Mouse (Mus musculus) right cerebral cortex, postnatal 10 days (tissue): Measurements from ENCODE around the gene Igbp1.

ENCODE experiments used
- DNase-seq, 2 experiments: peaks; one replicate each; pipeline ENCODE4 v3.0.0; 2021; ENCODE audit warnings: low spot score in 2 of 2

The Igbp1 gene

GRCm38 (mm10) chrX:100494068-100494978 lies at the start of gene Igbp1:
Gene Igbp1 (plus strand): TSS chrX:100494291.
- DNase-seq: peak; percentile 88 to 92

GRCm38 (mm10) chrX:100468047-100468446 lies 26.0 kb upstream of the Igbp1 start:
- DNase-seq: peak; percentile 19 to 44

GRCm38 (mm10) chrX:100470126-100470525 lies 24.0 kb upstream of the Igbp1 start:
- no peak for DNase-seq

GRCm38 (mm10) chrX:100471491-100471890 lies 22.6 kb upstream of the Igbp1 start:
- no peak for DNase-seq

- DNase-seq: no peak
Measured at GRCm38 (mm10) chrX:100475569-100476223, 18.4 kb upstream of the Igbp1 start.

- peak; percentile 55 to 70 for DNase-seq
Measured at GRCm38 (mm10) chrX:100480317-100480716, 13.8 kb upstream of the Igbp1 start.

GRCm38 (mm10) chrX:100493500-100494067 lies 507 bp upstream of the Igbp1 start:
- DNase-seq: no peak

- no peak for DNase-seq
Measured at GRCm38 (mm10) chrX:100504175-100504851, 10.2 kb downstream of the Igbp1 start.

- DNase-seq: no peak
Measured at GRCm38 (mm10) chrX:100508164-100508563, 14.1 kb downstream of the Igbp1 start.

- DNase-seq: no peak
Measured at GRCm38 (mm10) chrX:100509921-100510320, 15.8 kb downstream of the Igbp1 start.

- no peak for DNase-seq
Measured at GRCm38 (mm10) chrX:100516683-100517082, 22.6 kb downstream of the Igbp1 start.

- peak in 1 of 2 experiments; percentile 21 for DNase-seq
Measured at GRCm38 (mm10) chrX:100517626-100518025, 23.5 kb downstream of the Igbp1 start.

- DNase-seq: no peak
Measured at GRCm38 (mm10) chrX:100518532-100518931, 24.4 kb downstream of the Igbp1 start.

- DNase-seq: no peak
Measured at GRCm38 (mm10) chrX:100524471-100524870, 30.4 kb downstream of the Igbp1 start, which contains the start of gene Dgat2l6. Gene Dgat2l6 (plus strand): TSS chrX:100524838.

- no peak for DNase-seq
Measured at GRCm38 (mm10) chrX:100556026-100556425, 61.9 kb downstream of the Igbp1 start.

GRCm38 (mm10) chrX:100565696-100566095 lies 71.6 kb downstream of the Igbp1 start:
- no peak for DNase-seq
